Mouse (Mus musculus): ENCODE results near the gene Osm.

The Osm gene

DNA sequence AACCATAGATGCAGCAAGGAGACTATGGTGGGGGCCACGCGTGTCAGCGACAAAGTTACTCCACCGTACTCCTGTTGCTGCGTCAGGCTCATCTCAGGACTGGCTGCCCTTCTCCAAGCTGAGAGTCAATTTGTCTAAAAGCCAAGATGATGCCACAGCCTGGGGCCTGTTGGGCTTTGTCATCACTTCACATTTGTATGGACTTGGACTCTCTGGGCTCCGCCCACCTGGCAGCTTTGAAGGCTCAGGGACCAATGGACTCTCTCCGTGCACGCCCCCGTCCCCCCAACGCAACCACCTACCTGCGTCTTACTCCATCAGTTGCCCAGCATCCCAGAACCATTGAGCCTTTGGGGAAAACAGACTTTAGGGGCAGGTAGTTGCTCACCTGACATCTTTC lies 35.3 kb downstream of the Osm start:
- DNase-seq, result no peak

DNA sequence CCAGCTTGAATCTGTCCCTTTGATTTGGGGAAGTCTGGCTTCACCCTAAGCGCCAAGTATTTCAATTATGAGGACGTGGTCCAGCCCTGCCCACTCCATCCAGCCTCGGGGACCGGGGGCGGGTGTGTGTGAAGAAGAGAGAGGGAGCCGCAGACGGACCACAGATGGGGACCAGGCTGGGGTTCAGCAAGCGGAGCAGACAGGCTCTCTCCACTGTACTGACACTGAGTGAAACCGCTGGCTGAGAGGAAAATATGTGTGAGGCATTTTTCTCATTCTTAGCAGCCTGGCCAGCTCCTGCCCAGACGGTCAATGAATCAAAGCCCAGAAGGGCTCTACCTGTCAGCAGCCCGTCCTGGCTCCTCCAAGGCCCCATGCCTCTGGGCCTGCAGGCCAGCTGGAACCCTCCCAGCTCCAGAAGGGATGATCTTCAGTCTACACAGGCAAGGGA lies 40.2 kb downstream of the Osm start:
- DNase-seq, result no peak

DNA sequence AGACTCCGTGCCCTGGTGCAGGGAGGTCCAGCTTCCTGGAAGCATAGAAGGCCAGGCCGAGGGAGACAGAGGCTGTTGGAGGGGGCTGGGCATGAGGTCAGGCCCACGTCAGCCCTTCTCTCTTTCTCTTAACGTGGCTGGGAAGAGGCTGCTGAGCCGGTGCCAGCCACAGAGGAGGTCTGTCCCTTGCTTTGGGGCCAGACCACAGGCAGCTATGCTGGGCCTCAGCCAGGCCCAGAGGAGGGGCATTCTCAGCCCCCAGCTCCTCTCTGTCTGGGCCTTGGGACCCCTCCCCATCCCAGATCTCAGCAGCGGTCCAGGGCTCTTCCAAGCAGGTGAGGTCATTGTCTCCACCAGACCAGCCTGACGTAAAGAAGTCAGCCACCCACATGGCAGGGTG lies 43.7 kb downstream of the Osm start:
- DNase-seq, result no peak

DNA sequence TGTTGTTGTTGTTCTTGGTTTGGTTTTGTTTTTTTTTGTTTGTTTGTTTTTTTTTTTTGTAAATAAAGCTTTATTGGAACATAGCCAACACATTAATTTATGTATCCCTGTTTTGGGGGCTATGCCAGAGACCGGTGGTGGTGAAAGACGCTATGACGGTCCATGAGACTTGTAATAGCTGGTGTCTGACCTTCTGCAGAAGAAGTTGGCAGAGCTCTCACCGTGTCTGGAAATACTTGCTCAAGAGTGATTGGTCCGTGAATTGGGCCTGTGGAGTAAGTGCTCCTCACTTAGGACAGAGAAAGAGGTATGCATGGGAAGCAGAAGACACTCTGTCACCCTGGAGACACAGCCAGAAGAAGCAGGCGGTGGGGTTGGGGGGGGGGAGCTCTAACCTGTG lies 45.6 kb downstream of the Osm start:
- DNase-seq, result no peak

DNA sequence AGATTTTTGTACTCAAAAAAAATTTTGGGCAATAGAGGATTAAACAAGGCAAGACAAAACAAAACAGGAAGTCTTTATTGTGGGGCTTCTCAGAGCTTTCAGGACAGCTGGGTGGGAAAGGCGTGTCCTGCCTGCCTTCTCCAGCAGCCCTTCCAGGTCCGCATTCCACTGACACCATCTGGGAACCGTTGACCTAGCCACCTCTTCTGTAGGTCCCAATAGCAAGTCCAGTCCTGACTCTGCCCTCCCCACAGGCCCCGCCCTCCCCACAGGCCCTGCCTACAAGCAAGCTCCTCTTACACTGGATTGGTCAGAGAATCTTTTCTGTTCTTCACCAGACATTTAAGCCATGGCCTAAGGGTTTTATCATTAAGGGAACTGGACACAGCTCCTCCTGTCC lies 47.4 kb downstream of the Osm start:
- no peak for DNase-seq

DNA sequence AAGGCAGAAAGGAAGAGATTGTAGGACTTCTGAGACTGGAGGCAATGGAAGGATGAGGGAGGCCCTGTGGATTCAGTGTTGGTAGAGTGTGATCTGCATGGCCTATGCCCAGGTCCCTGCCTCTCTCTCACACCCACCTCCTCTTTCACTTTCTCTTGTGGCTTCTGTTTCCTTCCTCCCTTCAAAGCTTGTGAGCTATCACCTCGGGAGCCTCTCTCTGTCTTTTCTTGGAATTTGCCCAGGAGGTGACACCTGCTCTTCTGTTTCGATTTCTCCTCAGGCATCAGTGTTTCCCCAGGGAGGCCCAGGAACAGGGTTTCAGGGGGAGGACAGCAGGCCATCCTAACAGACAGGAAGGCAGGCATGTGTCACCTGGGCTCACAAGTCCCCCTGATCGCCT lies 53.1 kb downstream of the Osm start:
- DNase-seq, result peak in 1 of 2 experiments; percentile 37
